Mouse (Mus musculus) B cell, adult 2 months (primary cell): ENCODE data around the gene Acot1.

Experiments used
- DNase-seq, 2 experiments: peaks; one replicate each; pipeline ENCODE4 v3.0.0; 2022

The Acot1 gene

DNA sequence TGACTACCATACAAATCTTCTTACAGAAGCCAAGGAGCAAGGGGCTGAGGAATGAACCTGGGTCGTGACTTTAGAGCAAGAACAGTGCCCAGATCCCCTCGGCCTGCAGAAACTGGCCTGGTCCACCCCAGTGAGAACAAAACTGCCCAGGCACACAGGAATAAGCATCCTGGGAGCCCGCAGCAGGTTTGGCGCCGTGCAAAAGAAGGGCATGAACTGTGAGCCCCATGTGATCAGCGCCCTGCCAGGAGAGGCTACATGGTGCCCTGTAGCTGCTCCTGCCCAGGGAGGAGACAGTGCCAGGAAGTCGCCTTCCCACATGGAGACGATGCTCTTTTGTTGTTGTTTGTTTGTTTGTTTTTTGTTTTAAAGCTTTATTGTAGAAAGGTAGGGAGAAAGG lies 55.3 kb downstream of the Acot1 start:
- DNase-seq: no peak

- no peak for DNase-seq
These were observed 58.5 kb downstream of the Acot1 start for GRCm38 (mm10) chr12:84067752-84068151.
